Mouse (Mus musculus) CH12.LX (cell line): Measurements from ENCODE around the gene Tub.

Experiments
- BHLHE40 ChIP-seq: IDR thresholded peaks from 2 replicates; pipeline ENCODE4 v1.6.1; 2011; ENCODE audit warnings: mild to moderate bottlenecking, low read depth, low read length, improper control_type of control experiment
- CTCF ChIP-seq, 2 experiments: IDR thresholded peaks in 1 of 2; conservative IDR thresholded peaks in 1 of 2; 2 replicates each; pipeline ENCODE4 v1.5.1; 2011 to 2012; ENCODE audit warnings: low read depth in 2 of 2, low read length in 2 of 2, improper control_type of control experiment in 1 of 2, inconsistent platforms in 1 of 2, mild to moderate bottlenecking in 1 of 2, moderate library complexity in 1 of 2
- ELF1 ChIP-seq: IDR thresholded peaks from 2 replicates; pipeline ENCODE4 v1.6.1; 2014; ENCODE audit warnings: low read depth, mild to moderate bottlenecking, inconsistent platforms, low read length, improper control_type of control experiment
- EP300 ChIP-seq: IDR thresholded peaks from 2 replicates; pipeline ENCODE4 v1.6.1; 2011; ENCODE audit warnings: low read length, improper control_type of control experiment
- IRF4 ChIP-seq: IDR thresholded peaks from 2 replicates; pipeline ENCODE4 v1.6.1; 2014; ENCODE audit warnings: low read depth, mild to moderate bottlenecking, inconsistent platforms, low read length, improper control_type of control experiment
- MAX ChIP-seq: IDR thresholded peaks from 2 replicates; pipeline ENCODE4 v1.6.1; 2011; ENCODE audit warnings: low read length, improper control_type of control experiment
- PAX5 ChIP-seq: IDR thresholded peaks from 2 replicates; pipeline ENCODE4 v1.6.1; 2012; ENCODE audit warnings: low read length, inconsistent platforms, mixed read lengths
- POLR2A ChIP-seq: IDR thresholded peaks from 2 replicates; pipeline ENCODE4 v1.6.1; 2011; ENCODE audit warnings: low read depth, mild to moderate bottlenecking, improper control_type of control experiment, low read length
- UBTF ChIP-seq: IDR thresholded peaks from 2 replicates; pipeline ENCODE4 v1.6.1; 2012; ENCODE audit warnings: low read depth, mild to moderate bottlenecking, inconsistent platforms, low read length, improper control_type of control experiment, moderate library complexity
- ZKSCAN1 ChIP-seq: IDR thresholded peaks from 2 replicates; pipeline ENCODE4 v1.6.1; 2012; ENCODE audit warnings: low read depth, inconsistent platforms, low read length, improper control_type of control experiment, borderline replicate concordance
- ZNF384 ChIP-seq: IDR thresholded peaks from 2 replicates; pipeline ENCODE4 v1.6.1; 2012; ENCODE audit warnings: low read depth, low read length, improper control_type of control experiment, inconsistent platforms

DNA sequence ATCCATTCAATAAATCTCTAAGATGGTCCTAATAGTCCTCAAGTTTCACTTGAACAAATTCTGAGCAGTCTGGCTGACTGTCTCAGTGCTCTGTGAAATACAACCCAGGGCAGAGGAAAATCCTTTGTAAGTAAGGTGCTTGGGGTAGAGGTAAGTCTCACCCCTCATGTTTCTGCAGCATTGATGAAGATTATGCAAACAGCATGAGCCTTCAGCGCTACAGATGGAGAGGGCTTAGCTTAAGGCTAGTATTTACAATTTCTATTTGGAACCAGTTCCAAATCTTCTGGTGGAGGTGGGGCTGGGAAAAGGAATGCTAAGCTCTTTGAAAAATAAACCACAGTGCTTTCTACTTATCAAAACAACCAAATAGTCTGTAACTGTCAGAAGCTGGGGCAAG, 88.8 kb downstream of the Tub start:
- TF ChIP-seq EP300 (no peak), MAX (no peak), CTCF (conservative IDR thresholded peaks at IDR 0.05 in 1 of 2, IDR thresholded peaks at IDR 0.05 in 1 of 2; ENCODE audit: low read depth in 2 of 2, low read length in 2 of 2) (no peak), BHLHE40 (no peak), POLR2A (no peak), ZNF384 (no peak), ZKSCAN1 (no peak), ELF1 (no peak), UBTF (no peak), PAX5 (no peak), IRF4 (no peak)
